Mouse (Mus musculus): ENCODE data around the gene Cst3. TPM values are rescaled to one million over a fixed set of nuclear protein-coding genes. Genes with fewer than 3 reads are reported as not detected.

The Cst3 gene
- total and polyA plus RNA-seq, 3 experiments: 36.9 to 105 (median 71.8) TPM

GRCm38 (mm10) chr2:148889331-148890010 is 14.0 kb upstream of the Cst3 start:
- Histone ChIP-seq H3K27me3 (ENCODE audit: insufficient read depth, low read length) (no peaks in the 10 kb centered on the region), H3K9me3 (replicated peaks) (no peaks in the 10 kb centered on the region), H3K4me3 (ENCODE audit: low read depth, low read length) (no peak overlapping the region), H3K36me3 (replicated peaks) (no peaks in the 10 kb centered on the region), H3K4me1 (ENCODE audit: insufficient read depth, low read depth, low read length) (no peaks in the 10 kb centered on the region)
- TF ChIP-seq GATA1 (IDR thresholded peaks at IDR 0.05; ENCODE audit: borderline replicate concordance, low read length) (no peak), GATA2 (IDR thresholded peaks at IDR 0.05; ENCODE audit: borderline replicate concordance, low read depth, low read length) (no peak), TAL1 (conservative IDR thresholded peaks at IDR 0.05; ENCODE audit: low read depth, low read length) (no peak), POLR2AphosphoS5 (IDR thresholded peaks at IDR 0.05; ENCODE audit: insufficient replicate concordance, low read depth, low read length) (no peak), CTCF (IDR thresholded peaks at IDR 0.05; ENCODE audit: low read depth, low read length) (no peak)
- DNase-seq (ENCODE audit: low spot score): no peak
- ATAC-seq (ENCODE audit: extremely low read depth, insufficient number of reproducible peaks, low FRiP score, poor library complexity, severe bottlenecking): no peak

GRCm38 (mm10) chr2:148888872-148889271 is 13.4 kb upstream of the Cst3 start:
- no peaks in the 10 kb centered on the region for H3K4me1 ChIP-seq (ENCODE audit: insufficient read depth, low read depth, low read length)
- H3K36me3 ChIP-seq (replicated peaks): no peaks in the 10 kb centered on the region
- no peaks in the 10 kb centered on the region for H3K9me3 ChIP-seq (replicated peaks)
- H3K27me3 ChIP-seq (ENCODE audit: insufficient read depth, low read length): no peaks in the 10 kb centered on the region
- no peak for DNase-seq (ENCODE audit: low spot score)
- H3K4me3 ChIP-seq (ENCODE audit: low read depth, low read length): no peak overlapping the region
- TF ChIP-seq GATA1 (IDR thresholded peaks at IDR 0.05; ENCODE audit: borderline replicate concordance, low read length) (no peak), POLR2AphosphoS5 (IDR thresholded peaks at IDR 0.05; ENCODE audit: insufficient replicate concordance, low read depth, low read length) (no peak), CTCF (IDR thresholded peaks at IDR 0.05; ENCODE audit: low read depth, low read length) (no peak), GATA2 (IDR thresholded peaks at IDR 0.05; ENCODE audit: borderline replicate concordance, low read depth, low read length) (no peak), TAL1 (conservative IDR thresholded peaks at IDR 0.05; ENCODE audit: low read depth, low read length) (no peak)
- ATAC-seq (ENCODE audit: extremely low read depth, insufficient number of reproducible peaks, low FRiP score, poor library complexity, severe bottlenecking): no peak

GRCm38 (mm10) chr2:148884738-148885137 is 9.2 kb upstream of the Cst3 start:
- no peaks in the 10 kb centered on the region for H3K4me1 ChIP-seq (ENCODE audit: insufficient read depth, low read depth, low read length)
- no peak overlapping the region for H3K4me3 ChIP-seq (ENCODE audit: low read depth, low read length)
- no peak for DNase-seq (ENCODE audit: low spot score)
- H3K36me3 ChIP-seq (replicated peaks): no peaks in the 10 kb centered on the region
- no peaks in the 10 kb centered on the region for H3K9me3 ChIP-seq (replicated peaks)
- no peak for ATAC-seq (ENCODE audit: extremely low read depth, insufficient number of reproducible peaks, low FRiP score, poor library complexity, severe bottlenecking)
- TF ChIP-seq POLR2AphosphoS5 (IDR thresholded peaks at IDR 0.05; ENCODE audit: insufficient replicate concordance, low read depth, low read length) (no peak), GATA2 (IDR thresholded peaks at IDR 0.05; ENCODE audit: borderline replicate concordance, low read depth, low read length) (no peak), GATA1 (IDR thresholded peaks at IDR 0.05; ENCODE audit: borderline replicate concordance, low read length) (no peak), CTCF (IDR thresholded peaks at IDR 0.05; ENCODE audit: low read depth, low read length) (no peak), TAL1 (conservative IDR thresholded peaks at IDR 0.05; ENCODE audit: low read depth, low read length) (no peak)
- H3K27me3 ChIP-seq (ENCODE audit: insufficient read depth, low read length): no peaks in the 10 kb centered on the region

- Histone ChIP-seq H3K36me3 (replicated peaks) (peaks cover 1% of the 10 kb centered on the region), H3K4me3 (ENCODE audit: low read depth, low read length) (no peak overlapping the region), H3K27me3 (ENCODE audit: insufficient read depth, low read length) (peaks cover 11% of the 10 kb centered on the region), H3K4me1 (ENCODE audit: insufficient read depth, low read depth, low read length) (peaks cover 19% of the 10 kb centered on the region), H3K9me3 (replicated peaks) (no peaks in the 10 kb centered on the region)
- no peak for TF ChIP-seq TAL1 (conservative IDR thresholded peaks at IDR 0.05; ENCODE audit: low read depth, low read length)
- TF ChIP-seq GATA1 (IDR thresholded peaks at IDR 0.05; ENCODE audit: borderline replicate concordance, low read length): no peak
- TF ChIP-seq CTCF (IDR thresholded peaks at IDR 0.05; ENCODE audit: low read depth, low read length): no peak
- no peak for TF ChIP-seq POLR2AphosphoS5 (IDR thresholded peaks at IDR 0.05; ENCODE audit: insufficient replicate concordance, low read depth, low read length)
- no peak for TF ChIP-seq GATA2 (IDR thresholded peaks at IDR 0.05; ENCODE audit: borderline replicate concordance, low read depth, low read length)
- ATAC-seq (ENCODE audit: extremely low read depth, insufficient number of reproducible peaks, low FRiP score, poor library complexity, severe bottlenecking) (no peak), DNase-seq (ENCODE audit: low spot score) (no peak)
Measured at GRCm38 (mm10) chr2:148879199-148879598, 3.7 kb upstream of the Cst3 start.

- H3K4me1 ChIP-seq (ENCODE audit: insufficient read depth, low read depth, low read length): peaks cover 24% of the 10 kb centered on the region
- peaks cover 6% of the 10 kb centered on the region for H3K36me3 ChIP-seq (replicated peaks)
- ATAC-seq (ENCODE audit: extremely low read depth, insufficient number of reproducible peaks, low FRiP score, poor library complexity, severe bottlenecking): no peak
- H3K27me3 ChIP-seq (ENCODE audit: insufficient read depth, low read length): peaks cover 11% of the 10 kb centered on the region
- H3K4me3 ChIP-seq (ENCODE audit: low read depth, low read length): no peak overlapping the region
- no peak for DNase-seq (ENCODE audit: low spot score)
- no peaks in the 10 kb centered on the region for H3K9me3 ChIP-seq (replicated peaks)
- TF ChIP-seq GATA2 (IDR thresholded peaks at IDR 0.05; ENCODE audit: borderline replicate concordance, low read depth, low read length): no peak
- no peak for TF ChIP-seq TAL1 (conservative IDR thresholded peaks at IDR 0.05; ENCODE audit: low read depth, low read length)
- TF ChIP-seq GATA1 (IDR thresholded peaks at IDR 0.05; ENCODE audit: borderline replicate concordance, low read length): no peak
- no peak for TF ChIP-seq POLR2AphosphoS5 (IDR thresholded peaks at IDR 0.05; ENCODE audit: insufficient replicate concordance, low read depth, low read length)
- no peak for TF ChIP-seq CTCF (IDR thresholded peaks at IDR 0.05; ENCODE audit: low read depth, low read length)
Measured at GRCm38 (mm10) chr2:148878641-148879130, 3.2 kb upstream of the Cst3 start.

GRCm38 (mm10) chr2:148877016-148877770 is 1.7 kb upstream of the Cst3 start:
- peaks cover 34% of the 10 kb centered on the region for H3K4me1 ChIP-seq (ENCODE audit: insufficient read depth, low read depth, low read length)
- TF ChIP-seq CTCF (IDR thresholded peaks at IDR 0.05; ENCODE audit: low read depth, low read length) (no peak), GATA2 (IDR thresholded peaks at IDR 0.05; ENCODE audit: borderline replicate concordance, low read depth, low read length) (no peak), TAL1 (conservative IDR thresholded peaks at IDR 0.05; ENCODE audit: low read depth, low read length) (no peak), POLR2AphosphoS5 (IDR thresholded peaks at IDR 0.05; ENCODE audit: insufficient replicate concordance, low read depth, low read length) (no peak), GATA1 (IDR thresholded peaks at IDR 0.05; ENCODE audit: borderline replicate concordance, low read length) (no peak)
- ATAC-seq (ENCODE audit: extremely low read depth, insufficient number of reproducible peaks, low FRiP score, poor library complexity, severe bottlenecking) (no peak), DNase-seq (ENCODE audit: low spot score) (no peak)
- peaks cover 20% of the 10 kb centered on the region for H3K36me3 ChIP-seq (replicated peaks)
- H3K27me3 ChIP-seq (ENCODE audit: insufficient read depth, low read length): peaks cover 11% of the 10 kb centered on the region
- no peaks in the 10 kb centered on the region for H3K9me3 ChIP-seq (replicated peaks)
- H3K4me3 ChIP-seq (ENCODE audit: low read depth, low read length): no peak overlapping the region
